Mouse (Mus musculus) kidney, postnatal 36 days (tissue): ENCODE results near the gene Trim24.
"Not testable (repeated sequence)": the region's sequence is repeated elsewhere in the genome, so short reads cannot be mapped to it uniquely, and the experiment has no call there.

Experiments used
- DNase-seq, 2 experiments: peaks; one replicate each; pipeline ENCODE4 v3.0.0; 2021 to 2022; ENCODE audit warnings: mixed read lengths in 2 of 2

The Trim24 gene

GRCm38 (mm10) chr6:37870245-37871136 is at the start of gene Trim24:
Gene Trim24 (plus strand): TSS chr6:37870811.
- DNase-seq, result peak; percentile 96 to 99

- no peak for DNase-seq
Measured at GRCm38 (mm10) chr6:37821531-37822051, 49.0 kb upstream of the Trim24 start.

- peak; percentile 24 to 39 for DNase-seq
Measured at GRCm38 (mm10) chr6:37822390-37822789, 48.2 kb upstream of the Trim24 start.

GRCm38 (mm10) chr6:37823731-37824130 is 46.9 kb upstream of the Trim24 start:
- no peak for DNase-seq

- DNase-seq, result not testable (repeated sequence)
Measured at GRCm38 (mm10) chr6:37825331-37826115, 45.1 kb upstream of the Trim24 start.

GRCm38 (mm10) chr6:37828955-37829354 is 41.7 kb upstream of the Trim24 start:
- DNase-seq, result no peak

GRCm38 (mm10) chr6:37829631-37830030 is 41.0 kb upstream of the Trim24 start:
- DNase-seq, result no peak

- no peak for DNase-seq
Measured at GRCm38 (mm10) chr6:37833691-37834090, 36.9 kb upstream of the Trim24 start.

GRCm38 (mm10) chr6:37836951-37837565 is 33.6 kb upstream of the Trim24 start:
- not testable (repeated sequence) for DNase-seq

GRCm38 (mm10) chr6:37842779-37843605 is 27.6 kb upstream of the Trim24 start:
- DNase-seq, result peak; percentile 38 to 57

- no peak for DNase-seq
Measured at GRCm38 (mm10) chr6:37843647-37844273, 26.9 kb upstream of the Trim24 start.

GRCm38 (mm10) chr6:37844947-37845346 is 25.7 kb upstream of the Trim24 start:
- DNase-seq, result not testable (repeated sequence)

GRCm38 (mm10) chr6:37847531-37847930 is 23.1 kb upstream of the Trim24 start:
- not testable (repeated sequence) for DNase-seq

- DNase-seq, result no peak
Measured at GRCm38 (mm10) chr6:37851352-37851751, 19.3 kb upstream of the Trim24 start.

- DNase-seq, result peak; percentile 47 to 85
Measured at GRCm38 (mm10) chr6:37853289-37853688, 17.3 kb upstream of the Trim24 start.

- no peak for DNase-seq
Measured at GRCm38 (mm10) chr6:37855384-37855783, 15.2 kb upstream of the Trim24 start.

GRCm38 (mm10) chr6:37856300-37856699 is 14.3 kb upstream of the Trim24 start:
- not testable (repeated sequence) for DNase-seq

- DNase-seq, result peak; percentile 38 to 58
Measured at GRCm38 (mm10) chr6:37857196-37857874, 13.3 kb upstream of the Trim24 start.

GRCm38 (mm10) chr6:37858126-37858525 is 12.5 kb upstream of the Trim24 start:
- no peak for DNase-seq

GRCm38 (mm10) chr6:37862893-37863292 is 7.7 kb upstream of the Trim24 start:
- DNase-seq, result no peak
